Mouse (Mus musculus) heart, postnatal 10 days (tissue): ENCODE measurements around the gene Snx14. TPM values are rescaled to one million over a fixed set of nuclear protein-coding genes. Genes with fewer than 3 reads are reported as not detected.
"Not testable (repeated sequence)": the region's sequence is repeated elsewhere in the genome, so short reads cannot be mapped to it uniquely, and the experiment has no call there.

Experiments used
- DNase-seq, 2 experiments: peaks; one replicate each; pipeline ENCODE4 v3.0.0; 2021
- intact Hi-C: fragments of 180-260 bp; cut with DNase I; formaldehyde crosslinking; loops from one replicate; pipeline ENCODE4 v1.15.1; 2025
- total RNA-seq, 2 experiments: library from RNA; stranded (reverse); gene quantifications; 2 replicates each; pipeline ENCODE4 v1.2.3; 2021

Gene Snx14
- 10 to 100 TPM; 32.1 to 32.5 TPM for total RNA-seq

DNA sequence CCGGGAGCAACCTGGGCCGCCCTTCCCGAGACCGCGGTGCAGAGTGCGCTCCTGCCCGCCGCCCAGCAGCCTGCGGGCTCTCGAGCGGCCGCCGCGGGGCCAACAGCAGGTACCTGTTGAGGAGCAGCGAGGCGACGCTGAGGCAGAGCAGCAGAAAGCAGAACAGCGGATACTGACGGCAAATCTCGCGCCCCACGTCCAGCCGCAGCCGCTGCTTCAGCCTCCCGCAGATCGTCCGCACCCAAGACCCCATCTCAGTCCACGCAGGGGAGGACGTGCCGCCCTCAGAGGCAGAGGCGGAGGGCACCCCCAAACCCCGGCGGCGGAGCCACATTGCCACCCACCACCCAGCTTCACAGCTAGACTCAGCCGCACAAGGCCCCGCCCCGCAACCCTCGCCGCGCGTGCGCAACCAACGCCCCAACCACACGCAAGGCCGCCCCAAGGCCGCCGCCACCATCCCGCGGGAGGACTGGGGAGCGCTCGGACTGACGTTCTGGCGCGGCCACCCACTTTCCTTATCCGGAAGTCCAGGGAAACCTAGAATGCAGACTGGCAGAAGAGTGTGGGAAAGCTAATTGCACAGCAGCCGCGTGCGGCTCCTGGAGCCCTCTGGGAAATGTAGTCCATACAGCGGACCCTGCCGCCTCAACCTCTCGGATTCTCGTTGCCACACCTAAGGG is at the start of gene Snx14:
Gene Snx14, minus strand, starts transcription at position 404 of the 683 bp plus-strand sequence.
- intact Hi-C loops: loop anchor here (2.0 kb wide), 1 partner anchor 84 kb away; no protein-coding TSS in a partner anchor
- DNase-seq: peak; percentile 98

DNA sequence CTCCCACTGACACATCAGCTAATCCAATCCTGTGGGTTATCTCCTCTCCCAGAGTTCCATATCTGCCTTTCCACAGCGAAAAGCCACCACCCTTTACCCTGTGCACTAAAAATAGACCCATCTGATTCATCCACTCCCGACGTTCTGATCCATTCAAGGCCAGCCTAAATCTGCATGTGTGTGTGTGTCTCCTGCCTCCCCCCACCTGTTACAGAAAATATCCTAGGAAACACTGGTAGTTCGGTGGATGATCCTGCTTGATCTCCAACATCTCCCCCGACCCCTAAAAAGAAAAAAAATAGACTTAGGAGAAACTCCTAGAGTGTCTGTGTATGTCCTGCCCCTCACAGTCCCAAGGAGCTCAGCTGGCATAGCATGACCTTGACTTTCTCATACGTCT is 45.8 kb upstream of the Snx14 start:
- intact Hi-C loops: no loop called here
- peak; percentile 24 to 27 for DNase-seq

DNA sequence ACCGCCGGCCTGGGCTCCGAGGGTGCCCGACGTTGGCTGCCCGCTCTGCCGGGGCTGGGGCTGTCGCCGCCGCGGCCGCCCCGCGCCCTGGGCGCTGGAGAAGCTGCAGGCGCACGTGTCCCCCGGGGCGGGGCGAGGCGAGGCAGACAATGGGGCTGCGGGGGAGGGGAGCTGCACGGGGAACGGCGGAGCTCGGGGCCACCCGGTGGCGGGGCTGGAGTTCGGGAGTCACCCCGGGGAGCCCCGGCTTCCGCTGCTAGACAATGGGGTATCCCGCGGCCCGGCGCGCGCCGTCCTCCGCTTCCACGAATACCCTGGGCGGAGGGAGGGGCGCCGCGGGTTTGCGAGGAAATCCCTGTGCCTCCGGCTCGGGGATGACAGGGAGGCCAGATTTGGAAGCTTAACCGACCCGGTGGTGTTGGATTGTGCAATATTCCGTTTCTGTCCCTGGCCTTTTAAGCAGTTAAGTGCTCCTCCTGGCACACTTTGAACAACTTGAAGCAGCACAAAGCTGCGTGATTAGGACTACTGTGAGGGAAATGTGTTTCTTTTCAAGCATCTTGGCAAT is 44.2 kb upstream of the Snx14 start:
- intact Hi-C loops: loop anchor here (1.0 kb wide), 1 partner anchor 39 kb away; no protein-coding TSS in a partner anchor

DNA sequence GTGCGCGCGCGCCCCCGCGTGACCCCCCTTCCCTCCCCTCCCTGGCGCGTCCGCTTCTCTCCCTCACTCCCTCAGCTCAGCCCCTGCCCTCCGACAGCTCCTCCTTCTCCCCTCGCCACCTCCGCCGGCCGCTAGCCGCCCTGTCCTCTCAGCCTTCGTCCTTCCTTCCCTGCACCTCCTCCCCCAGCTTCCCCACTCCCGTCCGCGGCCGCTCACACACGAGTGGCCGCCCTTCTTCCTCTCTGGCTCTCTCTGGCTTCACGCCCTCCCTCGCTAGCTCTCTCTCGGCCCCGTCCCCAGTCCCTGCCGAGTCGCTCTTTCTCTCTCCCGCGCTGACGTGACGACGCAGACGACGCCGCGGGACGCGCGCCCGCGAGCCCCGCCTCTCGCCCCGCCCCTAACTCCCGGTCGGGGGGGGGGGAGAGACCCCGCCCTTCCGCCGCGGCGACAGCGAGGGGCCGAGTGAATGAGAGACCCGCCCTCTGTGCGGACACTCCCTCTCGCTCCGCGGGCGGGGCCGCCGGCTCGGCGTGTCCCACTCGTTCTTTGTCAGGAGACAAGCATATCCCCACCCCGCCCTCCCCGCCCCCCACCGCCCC is 43.6 kb upstream of the Snx14 start, which contains the start of gene Syncrip:
Gene Syncrip, minus strand, starts transcription at position 345 of the 599 bp plus-strand sequence.
- intact Hi-C loops: loop anchor here (1.0 kb wide), 1 partner anchor 40 kb away; no protein-coding TSS in a partner anchor
- DNase-seq: peak; percentile 95 to 96

More for the DNA sequence above, 44.2 kb upstream of the Snx14 start:
- peak; percentile 93 to 94 for DNase-seq

DNA sequence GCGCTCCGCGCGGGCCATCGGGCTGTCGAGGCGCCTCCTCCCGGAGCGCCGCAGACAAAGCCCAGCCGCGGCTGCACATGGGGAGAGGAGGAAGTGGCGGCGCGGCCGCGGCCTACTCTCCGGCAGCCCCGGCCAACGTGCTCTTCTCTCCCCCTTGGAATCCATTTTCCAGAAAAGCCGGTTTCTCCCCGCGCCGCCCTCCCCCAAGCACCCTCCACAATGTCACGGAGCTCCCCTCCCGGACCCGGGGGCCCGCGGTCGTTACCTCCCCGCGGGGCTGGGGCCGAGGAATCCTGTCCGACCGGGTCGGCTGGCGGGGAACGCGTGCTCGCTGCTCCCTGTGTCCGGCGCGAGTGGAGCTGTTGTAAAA is 43.0 kb upstream of the Snx14 start:
- intact Hi-C loops: loop anchor here (1.0 to 2.0 kb wide), 3 partner anchors 37 to 65 kb away; no protein-coding TSS in a partner anchor
- DNase-seq: peak; percentile 59 to 75

DNA sequence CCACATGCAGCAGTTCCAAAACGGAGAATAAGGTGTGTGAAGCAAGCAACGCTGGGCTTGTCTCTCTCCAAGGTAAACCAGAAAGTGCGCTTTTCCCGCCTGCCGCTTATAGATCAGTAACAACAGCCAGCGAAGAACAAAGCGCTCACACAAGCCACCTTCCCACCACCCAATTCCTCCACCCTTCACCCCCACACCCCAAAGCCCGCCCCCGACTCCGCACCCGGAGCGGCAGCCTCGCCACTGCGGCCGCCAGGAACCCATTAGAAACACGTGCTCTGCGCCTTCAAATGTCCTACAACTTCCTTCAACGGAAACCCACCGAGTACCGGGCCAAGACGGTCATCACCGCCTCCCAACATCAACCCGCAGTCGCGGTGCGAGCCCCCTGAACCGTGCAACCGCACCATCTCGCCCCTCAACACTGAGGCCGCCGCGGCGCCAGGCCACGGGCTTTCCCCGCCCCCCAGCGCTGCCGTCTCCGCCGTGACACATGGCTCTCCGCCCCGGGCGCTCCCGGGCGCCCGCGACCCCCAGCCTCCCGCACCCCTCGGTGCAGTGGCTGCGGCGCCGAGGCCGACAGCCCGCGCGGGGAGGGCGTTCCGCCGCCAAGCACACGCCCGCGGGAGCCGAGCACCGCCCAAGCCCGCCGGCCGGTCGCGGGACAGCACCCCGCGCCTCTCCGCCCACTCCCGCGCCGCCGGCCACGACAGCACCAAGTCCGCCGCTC is 42.5 kb upstream of the Snx14 start:
- intact Hi-C loops: loop anchor here (2.0 kb wide), 2 partner anchors 36 to 66 kb away; no protein-coding TSS in a partner anchor
- peak; percentile 54 to 61 for DNase-seq

DNA sequence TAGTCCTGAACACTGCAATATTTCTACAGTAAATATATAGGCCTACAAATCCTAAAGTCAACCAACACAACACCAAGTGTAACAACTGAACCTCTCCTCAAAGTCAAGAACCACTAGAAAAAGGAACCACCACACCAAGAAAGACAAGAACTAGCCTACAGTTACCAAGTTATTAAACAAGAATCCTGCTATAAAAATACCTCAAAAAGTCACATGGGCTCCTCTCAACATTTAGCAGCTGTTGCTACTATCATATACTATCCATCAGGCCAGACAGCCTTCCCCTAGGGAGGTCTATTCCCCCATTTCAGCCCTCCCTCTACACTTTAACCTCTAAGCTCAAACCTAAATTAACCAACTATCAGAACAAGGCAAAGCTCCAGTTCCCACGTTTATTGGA is 41.4 kb upstream of the Snx14 start:
- intact Hi-C loops: loop anchor here (2.0 kb wide), 2 partner anchors 35 to 67 kb away; no protein-coding TSS in a partner anchor

DNA sequence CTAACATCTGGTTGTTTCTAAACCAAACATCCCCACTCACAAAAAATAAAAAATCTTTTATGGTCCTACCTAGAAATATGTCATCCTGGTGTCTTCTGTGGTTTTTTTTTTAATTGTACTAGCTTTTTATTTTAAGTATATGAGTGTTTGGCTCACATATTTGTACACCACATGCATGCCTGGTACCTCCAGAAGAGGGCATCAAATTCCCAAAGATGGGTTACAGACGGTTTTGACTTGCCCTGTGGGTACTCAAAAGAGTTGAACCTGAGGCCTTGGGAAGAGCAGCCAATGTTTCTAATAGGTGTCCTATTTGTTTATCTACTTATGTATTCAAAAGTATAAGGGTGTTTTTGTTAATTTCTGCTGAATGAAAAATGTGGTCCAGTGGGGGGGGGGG is 37.4 kb upstream of the Snx14 start:
- intact Hi-C loops: no loop called here
- DNase-seq: peak; percentile 15 to 26

More for the DNA sequence above, 41.4 kb upstream of the Snx14 start:
- DNase-seq: peak in 1 of 2 experiments; percentile 5

DNA sequence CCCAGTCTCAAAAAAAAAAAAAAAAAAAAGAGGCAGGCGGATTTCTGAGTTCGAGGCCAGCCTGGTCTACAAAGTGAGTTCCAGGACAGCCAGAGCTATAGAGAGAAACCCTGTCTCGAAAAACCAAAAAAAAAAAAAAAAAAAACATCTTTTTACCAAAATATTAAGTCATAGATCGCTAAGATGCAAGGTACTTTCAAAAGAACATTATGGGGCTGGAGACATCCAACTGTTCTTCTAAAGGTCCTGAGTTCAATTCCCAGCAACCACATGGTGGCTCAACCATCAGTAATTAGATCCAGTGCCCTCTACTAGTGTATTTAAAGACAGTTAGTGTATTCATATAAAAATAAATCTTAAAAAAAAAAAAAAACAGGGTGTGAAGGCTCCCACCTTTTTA is 22.3 kb upstream of the Snx14 start:
- intact Hi-C loops, DNase-seq: not testable (repeated sequence)

DNA sequence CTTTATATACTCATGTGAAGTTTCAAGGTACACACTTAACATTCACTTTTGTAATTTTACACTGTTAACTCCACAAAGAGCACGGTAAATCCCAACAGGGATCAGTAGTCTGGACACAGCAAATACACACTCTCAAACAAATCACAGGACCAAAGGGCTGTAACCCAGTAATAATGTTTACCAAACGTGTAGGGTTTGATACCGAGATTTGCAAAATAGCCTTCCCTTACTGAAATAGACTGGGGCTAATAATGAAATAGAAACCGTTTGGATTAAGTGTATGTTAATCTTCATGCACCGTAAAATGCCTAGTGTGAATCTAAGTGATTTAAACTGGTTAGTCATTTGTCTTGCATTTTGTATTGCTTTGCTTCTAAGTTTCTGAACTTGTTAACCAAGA is 1.2 kb upstream of the Snx14 start:
- intact Hi-C loops: loop anchor here (2.0 kb wide), 1 partner anchor 83 kb away; no protein-coding TSS in a partner anchor
- no peak for DNase-seq

DNA sequence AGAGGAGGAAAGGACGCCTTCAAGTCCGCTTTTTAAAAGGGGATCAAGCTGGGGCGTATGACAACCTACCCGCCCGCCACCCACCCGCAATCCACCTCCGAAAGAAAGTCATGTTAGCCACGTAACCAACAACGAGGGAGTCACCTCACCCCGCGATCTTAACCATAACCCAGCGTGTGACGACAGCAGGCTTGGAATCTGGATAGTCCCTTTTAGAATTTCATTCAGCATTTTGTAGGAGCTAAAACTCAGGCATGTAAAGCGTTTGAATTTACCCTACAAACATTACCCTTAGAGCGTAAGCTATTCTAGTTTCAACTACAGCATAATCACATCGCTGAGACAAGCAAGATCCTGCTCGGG is 461 bp upstream of the Snx14 start:
- intact Hi-C loops: loop anchor here (2.0 kb wide), 1 partner anchor 84 kb away; no protein-coding TSS in a partner anchor
- DNase-seq: no peak

DNA sequence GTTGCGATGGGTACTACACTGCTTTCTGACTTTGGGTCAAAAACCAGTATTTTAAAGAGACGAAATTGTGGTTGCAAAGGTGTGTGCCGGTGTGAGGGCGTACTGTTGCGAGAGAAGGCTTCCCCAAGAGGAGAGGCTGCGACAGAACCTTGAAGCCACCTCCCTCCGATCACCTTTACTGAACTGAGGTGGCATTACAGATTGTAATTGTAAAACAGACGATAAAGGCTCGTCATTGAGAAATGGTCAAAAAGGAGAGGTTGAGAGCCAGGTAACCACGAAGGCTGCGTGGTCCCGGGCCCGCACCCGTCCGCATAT is 562 bp downstream of the Snx14 start:
- intact Hi-C loops: loop anchor here (2.0 kb wide), 1 partner anchor 85 kb away; no protein-coding TSS in a partner anchor
- DNase-seq: no peak

DNA sequence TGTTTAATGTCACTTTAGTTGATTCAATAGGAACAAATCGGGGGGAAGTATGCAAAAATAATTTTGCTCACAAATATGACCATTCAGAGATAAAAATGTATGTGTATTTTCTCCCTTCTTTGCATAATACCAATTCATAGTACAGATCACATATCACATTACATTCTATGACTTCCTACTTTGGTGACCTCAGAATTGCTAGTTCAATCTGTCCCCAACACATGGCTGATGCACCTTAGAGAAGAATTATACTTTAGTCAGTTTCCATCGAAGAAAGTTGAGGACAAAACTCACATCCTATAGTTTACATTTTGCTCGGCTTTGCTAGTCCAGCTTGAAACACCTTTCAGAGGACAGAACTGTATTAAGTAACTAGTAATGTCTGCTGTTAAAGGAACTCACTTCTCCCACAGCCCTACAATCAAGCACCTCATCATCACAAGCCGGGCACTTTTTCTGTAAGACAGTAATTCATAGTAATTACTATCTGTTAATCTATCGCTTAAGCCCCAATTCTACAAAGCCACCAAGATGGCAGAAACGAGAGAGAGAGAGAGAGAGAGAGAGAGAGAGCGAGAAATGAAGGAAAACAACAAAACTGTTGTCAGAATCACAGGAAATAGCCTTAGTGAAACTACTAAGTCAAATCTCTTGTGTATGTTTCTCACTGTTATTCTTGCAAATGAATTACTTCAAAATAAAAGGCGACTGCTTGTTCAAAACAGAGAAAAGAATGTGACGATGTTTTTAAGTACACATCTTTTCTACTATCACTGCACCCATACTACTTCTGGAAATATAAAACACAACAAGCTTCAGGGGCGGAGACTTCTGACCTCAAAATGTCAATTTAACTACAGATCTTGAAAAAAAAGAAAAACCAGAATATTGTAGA is 1.2 kb downstream of the Snx14 start:
- intact Hi-C loops: loop anchor here (2.0 kb wide), 1 partner anchor 85 kb away; no protein-coding TSS in a partner anchor
- no peak for DNase-seq

DNA sequence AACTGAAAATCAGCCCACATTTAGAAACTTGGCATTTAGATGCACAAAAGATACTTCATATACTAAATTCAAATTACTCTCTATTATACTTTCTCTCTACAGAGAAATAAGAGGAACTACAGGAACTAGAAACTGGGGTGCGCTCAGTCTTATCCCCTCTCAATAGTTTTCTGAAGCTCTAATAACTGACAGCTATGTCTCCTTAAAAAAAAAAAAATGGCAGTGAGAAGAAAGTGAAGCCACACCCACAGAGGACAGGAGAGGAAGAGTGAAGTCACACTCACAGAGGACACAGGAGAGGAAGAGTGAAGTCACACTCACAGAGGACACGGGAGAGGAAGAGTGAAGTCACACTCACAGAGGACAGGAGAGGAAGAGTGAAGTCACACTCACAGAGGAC is 14.4 kb downstream of the Snx14 start:
- intact Hi-C loops: no loop called here
- DNase-seq: no peak

DNA sequence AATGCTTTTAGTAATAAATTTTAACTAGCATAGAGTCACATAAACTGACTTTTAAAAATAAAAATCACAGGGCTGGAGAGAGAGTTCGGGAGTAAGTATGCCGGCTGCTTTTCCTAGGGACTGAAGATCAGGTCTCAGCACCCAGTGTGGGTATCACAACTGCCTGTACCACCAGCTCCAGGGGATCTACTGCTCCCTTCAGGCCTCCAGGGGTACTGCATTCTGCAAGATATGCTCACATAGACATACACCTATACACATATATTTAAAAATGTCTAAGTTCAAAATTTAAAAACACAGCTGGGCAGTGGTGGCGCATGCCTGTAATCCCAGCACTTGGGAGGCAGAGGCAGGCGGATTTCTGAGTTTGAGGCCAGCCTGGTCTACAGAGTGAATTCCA is 16.3 kb downstream of the Snx14 start:
- intact Hi-C loops: no loop called here
- DNase-seq: no peak

DNA sequence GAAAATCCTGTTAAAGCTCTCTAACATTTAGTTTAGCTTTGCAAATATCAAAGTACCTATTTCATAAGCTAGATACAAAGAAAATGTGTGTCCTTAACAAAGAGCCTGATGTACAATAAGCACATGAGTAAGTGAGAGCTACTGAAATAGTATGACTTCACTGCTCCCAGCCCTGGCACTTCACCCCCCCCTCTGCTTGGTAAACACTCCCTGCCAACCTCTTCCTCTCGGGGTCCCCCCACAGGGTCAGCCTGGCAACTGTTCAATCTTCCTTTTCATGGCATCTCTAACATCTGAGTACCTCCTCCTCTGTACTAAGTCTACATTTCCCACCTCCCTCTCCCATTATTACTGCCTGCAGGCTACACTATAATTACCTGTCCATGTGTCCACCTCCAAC is 22.0 kb downstream of the Snx14 start:
- intact Hi-C loops: no loop called here
- DNase-seq: no peak

DNA sequence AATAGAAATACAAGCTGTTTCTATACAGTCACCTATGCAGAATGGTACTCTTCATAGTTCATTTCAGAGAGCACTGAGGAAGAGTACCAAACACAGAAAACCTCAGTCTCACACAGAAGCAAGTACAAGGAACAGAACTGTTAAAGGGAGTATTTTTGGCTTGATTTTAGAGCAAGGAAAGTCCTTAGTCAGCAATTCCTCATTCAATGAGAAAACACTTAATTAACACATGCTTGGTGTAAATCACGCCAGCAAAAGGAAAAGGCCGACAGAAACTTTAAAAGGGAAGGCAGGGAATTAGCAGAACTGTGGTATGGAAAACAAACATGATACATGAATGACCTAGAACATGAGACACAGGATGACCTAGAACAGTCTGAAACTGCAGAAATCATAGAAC is 28.8 kb downstream of the Snx14 start:
- no peak for DNase-seq
- intact Hi-C loops: no loop called here

DNA sequence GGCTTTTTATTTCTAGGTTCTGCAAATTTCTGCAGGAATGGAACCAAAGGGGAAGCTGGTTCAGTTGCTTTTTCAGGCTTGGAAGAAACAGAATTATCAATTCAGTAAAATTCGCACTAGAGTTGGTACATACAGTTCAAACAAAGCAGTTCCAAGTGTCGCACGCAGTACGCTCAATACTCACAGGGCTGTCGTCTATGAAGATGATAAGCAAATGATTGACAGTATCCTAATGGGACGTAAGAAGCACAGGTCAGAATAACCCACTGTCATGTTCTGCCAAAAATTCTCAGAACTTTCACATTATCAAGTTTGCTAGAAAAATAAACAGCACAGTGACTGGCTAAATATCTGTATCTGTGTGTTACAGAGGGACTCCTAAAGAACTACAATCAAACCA is 34.2 kb downstream of the Snx14 start:
- DNase-seq: no peak
- intact Hi-C loops: no loop called here

DNA sequence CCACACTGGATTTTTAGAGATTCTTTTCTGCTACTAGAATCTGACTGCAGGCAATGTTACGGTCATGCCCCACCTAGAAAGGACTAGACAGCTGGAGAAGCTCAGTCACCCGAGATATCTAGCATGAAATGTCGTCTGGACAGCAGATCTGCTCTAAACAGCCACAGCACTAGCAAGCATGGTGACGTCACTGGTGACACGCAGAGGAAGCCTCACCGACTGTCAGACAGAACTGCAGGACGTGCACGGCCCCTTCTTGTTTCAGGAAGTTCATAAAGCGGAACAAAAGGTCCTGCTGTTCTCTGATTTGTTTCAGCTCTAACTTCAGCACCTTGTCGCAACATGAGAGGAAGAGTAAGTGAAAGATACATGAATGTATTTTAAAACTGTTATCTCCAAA is 34.7 kb downstream of the Snx14 start:
- peak; percentile 49 to 52 for DNase-seq
- intact Hi-C loops: no loop called here

DNA sequence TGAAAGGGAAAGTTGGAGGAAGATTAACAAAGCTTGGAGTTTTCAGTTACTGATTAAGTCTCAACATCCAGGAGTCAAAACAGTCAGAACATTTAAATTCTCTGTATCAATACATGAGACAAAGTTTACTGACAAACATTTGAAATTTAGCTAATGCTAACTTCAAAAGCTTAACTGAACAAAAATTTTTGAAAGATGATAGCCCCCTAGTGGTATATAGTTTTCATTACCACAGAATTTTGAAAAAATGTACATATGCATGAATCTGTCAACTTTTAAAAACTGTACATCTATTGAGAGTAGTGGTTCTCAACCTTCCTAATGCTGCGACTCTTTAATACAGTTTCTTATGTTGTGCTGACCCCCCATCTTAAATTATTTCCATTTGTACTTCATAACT is 40.3 kb downstream of the Snx14 start:
- no peak for DNase-seq
- intact Hi-C loops: loop anchor here (1.0 to 2.0 kb wide), 2 partner anchors 148 to 157 kb away; no protein-coding TSS in a partner anchor
